Mouse (Mus musculus) ES-E14 (cell line): ENCODE data around the gene Yars.

ENCODE experiments used
- HCFC1 ChIP-seq: IDR thresholded peaks from 2 replicates; pipeline ENCODE4 v1.6.1; 2012; ENCODE audit warnings: low read length, inconsistent platforms, borderline replicate concordance; ENCODE audit not compliant: insufficient read depth
- ZC3H11A ChIP-seq: IDR thresholded peaks from 2 replicates; pipeline ENCODE4 v1.6.1; 2012; ENCODE audit warnings: low read depth, mild to moderate bottlenecking, inconsistent platforms, low read length, borderline replicate concordance
- ZNF384 ChIP-seq: IDR thresholded peaks from 2 replicates; pipeline ENCODE4 v1.6.1; 2012; ENCODE audit warnings: low read depth, low read length, inconsistent platforms

- TF ChIP-seq ZNF384 (no peak), HCFC1 (no peak), ZC3H11A (no peak)
Observed at GRCm38 (mm10) chr4:129250759-129251481, 61.4 kb downstream of the Yars start.
